Mouse (Mus musculus): ENCODE data around the gene Cnga3. TPM values are rescaled to one million over a fixed set of nuclear protein-coding genes. Genes with fewer than 3 reads are reported as not detected.

Gene Cnga3
- total RNA-seq, 2 experiments from 2014 or later = 0.24 to 0.32 TPM

Other genes starting within 250 kb of the Cnga3 start
- gene Vwa3b, start 187.8 kb upstream of the Cnga3 start, total RNA-seq (2021) = under 1 TPM; 0.20 to 0.65 TPM
- 10 to 100 TPM; 17.2 to 17.3 TPM for gene Inpp4a, start 85.4 kb downstream of the Cnga3 start, total RNA-seq (2021)
- gene Coa5, start 215.7 kb downstream of the Cnga3 start, total RNA-seq (2021) = 10 to 100 TPM; 86.9 to 98.1 TPM
- gene Unc50, start 215.7 kb downstream of the Cnga3 start, total RNA-seq (2021) = 10 to 100 TPM; 32.6 to 33.7 TPM

Measured in heart, postnatal 14 days (tissue).